Mouse (Mus musculus) layer of hippocampus, adult 18-20 months (tissue): Measurements from ENCODE around the gene Sept9. TPM values are rescaled to one million over a fixed set of nuclear protein-coding genes. Genes with fewer than 3 reads are reported as not detected.
A peak's percentile ranks its signal among the peaks of the same experiment; 100 is the strongest.

ENCODE experiments used
- DNase-seq, 2 experiments: peaks; one replicate each; pipeline ENCODE4 v3.0.0; 2022; ENCODE audit warnings: low spot score in 2 of 2
- total RNA-seq, 2 experiments: library from RNA; stranded (reverse); gene quantifications; 2 replicates each; pipeline ENCODE4 v1.2.3; 2021

The Sept9 gene
- total RNA-seq, 2 experiments from 2014 or later = 121 to 122 TPM

- DNase-seq = no peak
These were observed 63.8 kb downstream of the Sept9 start for GRCm38 (mm10) chr11:117263096-117263808.

- peak in 1 of 2 experiments; percentile 48 for DNase-seq
These were observed 64.9 kb downstream of the Sept9 start for GRCm38 (mm10) chr11:117264162-117265021.

- DNase-seq = no peak
These were observed 66.0 kb downstream of the Sept9 start for GRCm38 (mm10) chr11:117265270-117265980.

- DNase-seq = peak; percentile 44 to 52
These were observed 66.8 kb downstream of the Sept9 start for GRCm38 (mm10) chr11:117265981-117266905.

- DNase-seq = no peak
These were observed 67.7 kb downstream of the Sept9 start for GRCm38 (mm10) chr11:117266906-117267721.

GRCm38 (mm10) chr11:117267828-117268227 is 68.4 kb downstream of the Sept9 start:
- no peak for DNase-seq

GRCm38 (mm10) chr11:117268304-117268956 is 69.0 kb downstream of the Sept9 start:
- no peak for DNase-seq

GRCm38 (mm10) chr11:117269053-117269702 is 69.7 kb downstream of the Sept9 start:
- DNase-seq = no peak

- no peak for DNase-seq
These were observed 70.5 kb downstream of the Sept9 start for GRCm38 (mm10) chr11:117269946-117270345.

- no peak for DNase-seq
These were observed 75.5 kb downstream of the Sept9 start for GRCm38 (mm10) chr11:117274973-117275372.

- DNase-seq = no peak
These were observed 76.5 kb downstream of the Sept9 start for GRCm38 (mm10) chr11:117275999-117276398.

- no peak for DNase-seq
These were observed 77.5 kb downstream of the Sept9 start for GRCm38 (mm10) chr11:117276946-117277345.

- no peak for DNase-seq
These were observed 78.7 kb downstream of the Sept9 start for GRCm38 (mm10) chr11:117278113-117278512.

- no peak for DNase-seq
These were observed 79.1 kb downstream of the Sept9 start for GRCm38 (mm10) chr11:117278514-117278913.

- no peak for DNase-seq
These were observed 80.5 kb downstream of the Sept9 start for GRCm38 (mm10) chr11:117279993-117280392.

- no peak for DNase-seq
These were observed 83.8 kb downstream of the Sept9 start for GRCm38 (mm10) chr11:117283048-117283888.

- DNase-seq = no peak
These were observed 84.5 kb downstream of the Sept9 start for GRCm38 (mm10) chr11:117283889-117284450.
